Mouse (Mus musculus) neural tube, embryonic 12.5 days (tissue): Measurements from ENCODE around the gene Defb25. TPM values are rescaled to one million over a fixed set of nuclear protein-coding genes. Genes with fewer than 3 reads are reported as not detected.

Experiments
- ATAC-seq: fragments of 200-750 bp; cut with Nextera tagmentation; 2 replicates; pipeline ENCODE4 v1.8.0; 2017; ENCODE audit warnings: low read depth, mild to moderate bottlenecking, moderate TSS enrichment, moderate library complexity; ENCODE audit not compliant: low FRiP score
- H3K27ac ChIP-seq: fragments of 300-500 bp; sonication (generic); 2 replicates; pipeline ENCODE4 v1.5.1; 2016
- H3K27me3 ChIP-seq: fragments of 300-500 bp; sonication (generic); replicated peaks from 2 replicates; pipeline ENCODE4 v1.6.1; 2016; ENCODE audit warnings: mild to moderate bottlenecking
- H3K36me3 ChIP-seq: fragments of 300-500 bp; sonication (generic); 2 replicates; pipeline ENCODE4 v1.6.1; 2016; ENCODE audit warnings: mild to moderate bottlenecking
- H3K4me1 ChIP-seq: fragments of 300-500 bp; sonication (generic); 2 replicates; pipeline ENCODE4 v1.6.1; 2016
- H3K4me2 ChIP-seq: fragments of 300-500 bp; sonication (generic); replicated peaks from 2 replicates; pipeline ENCODE4 v1.6.1; 2016; ENCODE audit warnings: mild to moderate bottlenecking
- H3K4me3 ChIP-seq: fragments of 300-500 bp; sonication (generic); 2 replicates; pipeline ENCODE4 v1.5.1; 2016
- H3K9ac ChIP-seq: fragments of 300-500 bp; sonication (generic); 2 replicates; pipeline ENCODE4 v1.6.1; 2016; ENCODE audit warnings: mild to moderate bottlenecking
- H3K9me3 ChIP-seq: fragments of 300-500 bp; sonication (generic); 2 replicates; pipeline ENCODE4 v1.6.1; 2016; ENCODE audit warnings: mild to moderate bottlenecking
- WGBS: fragments of 180-500 bp; shearing (Covaris S2); methylation state at CpG from one replicate; pipeline ENCODE4 v1.1.7; 2016; 5-methylcytosine and 5-hydroxymethylcytosine counted together
- polyA plus RNA-seq: library from polyadenylated mRNA; unstranded; fragments of >200 nt; fragmentation: Nextera tagmentation; extraction: Ambion mirVana; gene quantifications from 2 replicates; pipeline ENCODE4 v1.2.1, GENCODE M21; 2016

Gene Defb25
- polyA plus RNA-seq, 1 experiment from 2014 or later: not detected

DNA sequence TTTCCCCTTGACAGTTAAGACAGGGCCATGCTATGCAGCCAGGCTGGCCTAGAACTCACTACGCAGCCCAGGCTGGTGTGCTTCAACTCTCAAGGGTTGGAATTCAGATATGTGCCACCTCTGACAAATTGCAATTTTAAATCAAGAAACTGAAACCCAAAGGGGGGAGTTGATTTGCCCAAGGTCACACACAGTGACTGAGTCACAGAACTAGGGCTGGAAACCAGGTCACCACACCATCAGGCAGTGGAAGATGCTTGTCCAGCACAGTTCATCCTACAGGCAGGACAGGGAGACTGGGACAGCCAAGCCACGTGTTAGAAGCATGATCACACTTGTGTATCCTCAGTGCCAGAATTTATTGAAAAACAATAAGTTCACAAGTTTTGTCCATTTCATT is 1.7 kb upstream of the Defb25 start:
- H3K9ac ChIP-seq: no peak overlapping the region
- H3K36me3 ChIP-seq: no peaks in the 10 kb centered on the region
- H3K27me3 ChIP-seq: peaks cover 40% of the 10 kb centered on the region
- no peaks in the 10 kb centered on the region for H3K9me3 ChIP-seq
- no peak overlapping the region for H3K4me3 ChIP-seq
- ATAC-seq: no peak
- no peak overlapping the region for H3K4me2 ChIP-seq
- peaks cover 8% of the 10 kb centered on the region for H3K4me1 ChIP-seq
- WGBS: 83% methylated on average over 2 of the region's 2 CpGs
- no peak overlapping the region for H3K27ac ChIP-seq

DNA sequence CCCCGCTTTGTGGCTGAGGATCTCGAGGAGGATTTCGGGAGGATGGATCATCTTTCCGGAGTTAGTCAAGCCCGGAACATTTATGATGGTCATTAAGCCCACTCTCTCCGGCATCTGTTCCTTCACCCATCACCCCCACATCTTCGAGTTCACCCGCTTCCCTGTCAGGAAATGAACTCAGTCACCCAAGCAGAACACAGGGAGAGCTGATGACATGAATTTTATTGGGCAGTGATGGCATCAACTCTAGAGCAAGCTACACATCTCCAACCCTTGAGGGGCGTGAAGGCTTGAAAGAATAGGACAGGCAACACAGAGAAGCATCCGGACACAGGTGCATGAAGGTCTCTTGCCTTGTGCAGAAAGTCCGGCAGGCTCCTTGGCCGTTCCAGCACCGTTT is 702 bp downstream of the Defb25 start:
- Histone ChIP-seq H3K36me3 (no peaks in the 10 kb centered on the region), H3K4me3 (no peak overlapping the region), H3K4me2 (no peak overlapping the region)

GRCm38 (mm10) chr2:152620367-152621134 is 2.3 kb downstream of the Defb25 start:
- H3K4me1 ChIP-seq: no peaks in the 10 kb centered on the region
- H3K4me3 ChIP-seq: no peak overlapping the region
- H3K27ac ChIP-seq: no peak overlapping the region
- WGBS: 71% methylated on average over 9 of the region's 9 CpGs
- no peaks in the 10 kb centered on the region for H3K36me3 ChIP-seq
- H3K9ac ChIP-seq: no peak overlapping the region
- no peak for ATAC-seq
- no peak overlapping the region for H3K4me2 ChIP-seq
- H3K9me3 ChIP-seq: no peaks in the 10 kb centered on the region
- H3K27me3 ChIP-seq: no peaks in the 10 kb centered on the region; the same call in 1 of the 2 replicates

More for the DNA sequence above, 702 bp downstream of the Defb25 start:
- 82% methylated on average over 13 of the region's 13 CpGs for whole genome bisulfite sequencing
- peaks cover 16% of the 10 kb centered on the region for H3K27me3 ChIP-seq
- peaks cover 6% of the 10 kb centered on the region for H3K4me1 ChIP-seq
- no peak overlapping the region for H3K27ac ChIP-seq
- no peak overlapping the region for H3K9ac ChIP-seq
- no peak for ATAC-seq
- H3K9me3 ChIP-seq: no peaks in the 10 kb centered on the region

DNA sequence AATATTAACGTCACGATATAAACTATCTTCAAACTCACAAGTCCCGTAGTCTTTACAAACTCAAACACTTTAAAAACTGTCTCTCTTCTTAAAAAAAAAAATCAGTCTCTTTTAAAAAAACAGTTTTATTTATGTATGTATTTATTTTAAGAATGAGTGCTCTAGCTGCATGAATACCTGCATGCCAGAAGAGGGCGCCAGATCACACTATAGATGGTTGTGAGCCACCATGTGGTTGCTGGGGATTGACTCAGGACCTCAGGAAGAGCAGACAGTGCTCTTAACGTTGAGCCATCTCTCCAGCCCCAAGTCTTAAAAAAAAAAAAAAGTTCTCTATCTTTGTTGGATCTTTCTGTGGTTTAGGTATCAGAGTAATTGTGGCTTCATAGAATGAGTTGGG is 5.5 kb downstream of the Defb25 start:
- Histone ChIP-seq H3K9ac (no peak overlapping the region), H3K27me3 (no peaks in the 10 kb centered on the region), H3K4me2 (no peak overlapping the region), H3K27ac (no peak overlapping the region), H3K36me3 (no peaks in the 10 kb centered on the region), H3K4me1 (no peaks in the 10 kb centered on the region), H3K4me3 (no peak overlapping the region), H3K9me3 (no peaks in the 10 kb centered on the region)
- no peak for ATAC-seq
- 58% methylated on average over 5 of the region's 5 CpGs for WGBS

- no peak overlapping the region for H3K4me2 ChIP-seq
- no peak for ATAC-seq
- H3K9ac ChIP-seq: no peak overlapping the region
- H3K4me1 ChIP-seq: no peaks in the 10 kb centered on the region
- no peak overlapping the region for H3K27ac ChIP-seq
- no peaks in the 10 kb centered on the region for H3K9me3 ChIP-seq
- WGBS: 85% methylated on average over 6 of the region's 6 CpGs
- no peaks in the 10 kb centered on the region for H3K27me3 ChIP-seq
- no peaks in the 10 kb centered on the region for H3K36me3 ChIP-seq
- H3K4me3 ChIP-seq: no peak overlapping the region
Observed at GRCm38 (mm10) chr2:152616470-152616869, 6.4 kb downstream of the Defb25 start.

DNA sequence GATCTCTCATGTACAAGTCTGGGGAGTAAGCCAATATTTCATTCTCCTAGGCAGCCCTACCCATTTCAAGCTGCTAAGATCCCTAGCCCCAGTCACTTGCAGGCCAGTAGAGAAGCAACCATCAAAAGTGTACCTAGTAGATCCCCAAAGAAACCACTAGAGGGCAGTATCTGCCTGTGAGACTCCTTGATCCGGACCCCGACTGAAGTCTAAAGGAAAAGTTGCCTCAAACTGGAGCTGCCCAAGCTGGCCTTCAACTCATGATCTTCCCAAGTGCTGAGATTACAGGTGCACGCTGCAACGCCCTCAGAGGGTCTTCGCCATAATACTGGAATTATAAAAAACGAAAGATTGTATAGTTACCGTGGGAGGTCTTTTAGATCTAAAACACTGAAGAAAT is 7.3 kb downstream of the Defb25 start:
- Histone ChIP-seq H3K4me2 (no peak overlapping the region), H3K4me1 (no peaks in the 10 kb centered on the region), H3K36me3 (no peaks in the 10 kb centered on the region), H3K27ac (no peak overlapping the region), H3K4me3 (no peak overlapping the region), H3K27me3 (no peaks in the 10 kb centered on the region), H3K9me3 (no peaks in the 10 kb centered on the region), H3K9ac (no peak overlapping the region)
- ATAC-seq: no peak
- WGBS: 13% methylated on average over 7 of the region's 7 CpGs

- no peak overlapping the region for H3K4me2 ChIP-seq
- no peak for ATAC-seq
- WGBS: 33% methylated on average over 8 of the region's 8 CpGs
- H3K4me3 ChIP-seq: no peak overlapping the region
- H3K27me3 ChIP-seq: no peaks in the 10 kb centered on the region
- H3K9ac ChIP-seq: no peak overlapping the region
- H3K9me3 ChIP-seq: no peaks in the 10 kb centered on the region
- H3K27ac ChIP-seq: no peak overlapping the region
- no peaks in the 10 kb centered on the region for H3K36me3 ChIP-seq
- H3K4me1 ChIP-seq: no peaks in the 10 kb centered on the region
Observed at GRCm38 (mm10) chr2:152612193-152612592, 10.7 kb downstream of the Defb25 start.

DNA sequence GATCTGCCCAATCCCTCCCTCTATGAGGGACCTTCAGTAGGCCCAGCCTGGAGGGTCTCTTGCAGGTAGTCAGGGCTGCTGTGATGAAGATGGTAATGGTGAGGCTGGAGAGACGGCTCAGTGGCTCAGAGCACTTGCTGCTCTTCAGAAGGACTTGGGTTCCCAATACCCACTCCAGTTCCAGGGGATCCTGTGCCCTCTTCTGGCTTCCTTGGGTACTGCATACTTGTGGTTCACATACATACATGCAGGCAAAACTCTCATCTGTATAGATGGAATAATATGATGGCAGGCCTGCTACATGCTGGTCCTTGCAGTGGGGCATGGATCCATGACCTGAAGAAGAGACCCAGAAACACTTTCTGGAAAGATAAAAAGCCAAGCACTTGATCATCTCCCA is 14.1 kb downstream of the Defb25 start:
- Histone ChIP-seq H3K4me2 (no peak overlapping the region), H3K9me3 (no peaks in the 10 kb centered on the region), H3K36me3 (no peaks in the 10 kb centered on the region), H3K4me1 (no peaks in the 10 kb centered on the region), H3K9ac (no peak overlapping the region), H3K4me3 (no peak overlapping the region), H3K27me3 (no peaks in the 10 kb centered on the region), H3K27ac (no peak overlapping the region)
- ATAC-seq: no peak
- 100% methylated on average over 1 of the region's 1 CpGs for whole genome bisulfite sequencing

- no peak for ATAC-seq
- WGBS: 63% methylated on average over 6 of the region's 6 CpGs
- H3K27ac ChIP-seq: no peak overlapping the region
- H3K36me3 ChIP-seq: no peaks in the 10 kb centered on the region
- no peak overlapping the region for H3K4me3 ChIP-seq
- H3K27me3 ChIP-seq: no peaks in the 10 kb centered on the region
- no peak overlapping the region for H3K9ac ChIP-seq
- no peaks in the 10 kb centered on the region for H3K4me1 ChIP-seq
- H3K9me3 ChIP-seq: no peaks in the 10 kb centered on the region
- H3K4me2 ChIP-seq: no peak overlapping the region
Observed at GRCm38 (mm10) chr2:152607746-152608145, 15.1 kb downstream of the Defb25 start.

GRCm38 (mm10) chr2:152604057-152604456 is 18.8 kb downstream of the Defb25 start, which contains the start of gene Defb36:
Gene Defb36 (plus strand): TSS chr2:152604327.
- H3K36me3 ChIP-seq: no peaks in the 10 kb centered on the region
- no peak within 1 kb of the TSS for H3K27ac ChIP-seq
- H3K4me3 ChIP-seq: no peak within 1 kb of the TSS
- H3K9me3 ChIP-seq: no peaks in the 10 kb centered on the region
- H3K27me3 ChIP-seq: no peaks in the 10 kb centered on the region
- no peak within 1 kb of the TSS for H3K4me2 ChIP-seq
- no peaks in the 10 kb centered on the region for H3K4me1 ChIP-seq
- no peak for ATAC-seq
- H3K9ac ChIP-seq: no peak within 1 kb of the TSS
- 87% methylated on average over 15 of the region's 15 CpGs for WGBS

GRCm38 (mm10) chr2:152601275-152601960 is 21.4 kb downstream of the Defb25 start:
- Histone ChIP-seq H3K4me1 (no peaks in the 10 kb centered on the region), H3K4me2 (no peak overlapping the region)
- WGBS: 77% methylated on average over 4 of the region's 4 CpGs

GRCm38 (mm10) chr2:152600076-152600475 is 22.8 kb downstream of the Defb25 start:
- H3K4me3 ChIP-seq: no peak overlapping the region
- ATAC-seq: no peak
- H3K27ac ChIP-seq: no peak overlapping the region
- H3K4me2 ChIP-seq: no peak overlapping the region
- WGBS: 81% methylated on average over 6 of the region's 6 CpGs
- H3K36me3 ChIP-seq: no peaks in the 10 kb centered on the region
- no peak overlapping the region for H3K9ac ChIP-seq
- no peaks in the 10 kb centered on the region for H3K9me3 ChIP-seq
- no peaks in the 10 kb centered on the region for H3K4me1 ChIP-seq
- H3K27me3 ChIP-seq: no peaks in the 10 kb centered on the region

More at GRCm38 (mm10) chr2:152601275-152601960, 21.4 kb downstream of the Defb25 start:
- Histone ChIP-seq H3K4me3 (no peak overlapping the region), H3K27ac (no peak overlapping the region), H3K27me3 (no peaks in the 10 kb centered on the region), H3K9ac (no peak overlapping the region), H3K9me3 (no peaks in the 10 kb centered on the region), H3K36me3 (no peaks in the 10 kb centered on the region)
- ATAC-seq: no peak
